Mouse (Mus musculus): ENCODE data around the gene Urgcp. TPM values are rescaled to one million over a fixed set of nuclear protein-coding genes. Genes with fewer than 3 reads are reported as not detected.

The Urgcp gene
- polyA plus RNA-seq, 1 experiment from 2014 or later, result 34.4 TPM

DNA sequence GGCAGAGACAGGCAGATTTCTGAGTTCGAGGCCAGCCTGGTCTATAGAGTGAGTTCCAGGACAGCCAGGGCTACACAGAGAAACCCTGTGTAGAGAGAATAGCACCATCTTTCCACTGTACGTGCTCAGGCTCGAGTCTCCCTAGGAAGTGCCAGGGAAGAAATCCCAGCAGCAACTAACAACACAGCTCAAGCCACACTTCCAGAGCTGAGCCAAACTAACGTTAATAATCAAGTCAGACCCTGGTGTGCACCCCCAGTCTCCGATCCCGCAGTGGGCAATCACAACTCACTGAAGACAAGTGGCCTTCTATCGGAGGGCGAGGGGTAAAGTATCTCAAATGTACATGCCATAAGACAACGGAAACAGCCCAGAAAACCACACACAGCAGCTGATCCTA is 32.6 kb downstream of the Urgcp start:
- no peak overlapping the region for H3K4me3 ChIP-seq (ENCODE audit: low read depth, low read length)
- no peak overlapping the region for H3K27ac ChIP-seq (ENCODE audit: low read length)
- H3K36me3 ChIP-seq (ENCODE audit: control insufficient read depth, insufficient read depth, low read length), result no peaks in the 10 kb centered on the region
- no peaks in the 10 kb centered on the region for H3K4me1 ChIP-seq (ENCODE audit: control insufficient read depth, insufficient read depth, low read length)
- H3K4me2 ChIP-seq (ENCODE audit: low read length), result no peak overlapping the region
- ATAC-seq, result no peak
- no peak overlapping the region for H3K9ac ChIP-seq (ENCODE audit: low read depth, low read length)
- 92% methylated on average over 9 of the region's 9 CpGs for whole genome bisulfite sequencing
- H3K27me3 ChIP-seq (ENCODE audit: control insufficient read depth, insufficient read depth, low read depth, low read length), result no peaks in the 10 kb centered on the region
- no peaks in the 10 kb centered on the region for H3K9me3 ChIP-seq (replicated peaks; ENCODE audit: control insufficient read depth, low read length, poor library complexity, severe bottlenecking)

DNA sequence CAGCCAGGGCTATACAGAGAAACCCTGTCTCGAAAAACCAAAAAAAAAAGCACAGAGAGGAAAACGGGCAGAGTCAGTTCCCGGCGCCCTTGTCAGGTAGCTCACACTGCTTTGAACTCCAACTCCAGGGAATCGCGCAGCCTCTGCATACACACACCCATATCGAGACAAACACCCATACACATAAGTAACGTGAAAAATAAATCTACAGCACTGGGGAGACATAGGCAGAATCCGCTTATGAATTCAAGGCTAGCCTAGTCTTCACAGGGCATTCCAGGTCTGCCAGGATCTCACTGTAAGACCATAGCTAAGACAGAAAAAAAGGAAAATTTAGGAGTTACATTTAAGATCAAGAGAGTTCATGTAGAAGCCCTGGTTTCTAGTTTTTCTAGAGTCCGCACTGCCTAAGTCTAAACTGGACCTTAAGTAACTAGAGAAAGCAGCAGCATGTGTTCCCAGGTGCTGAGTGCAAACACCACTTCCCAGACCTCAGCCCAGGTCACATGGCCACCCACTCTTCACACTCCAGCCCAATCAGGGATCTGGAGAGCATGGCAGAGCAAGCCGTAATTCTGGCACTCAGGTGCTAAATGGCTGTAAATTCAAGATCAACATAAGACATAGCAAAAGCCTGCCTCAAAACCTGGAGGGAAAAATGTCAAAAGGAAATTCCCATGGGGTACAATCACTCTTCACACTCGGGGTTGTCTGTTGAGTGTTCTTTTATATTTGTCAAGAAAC is 43.4 kb downstream of the Urgcp start:
- ATAC-seq, result no peak
- 95% methylated on average over 12 of the region's 12 CpGs for WGBS
- peaks cover 32% of the 10 kb centered on the region for H3K36me3 ChIP-seq (ENCODE audit: control insufficient read depth, insufficient read depth, low read length)

DNA sequence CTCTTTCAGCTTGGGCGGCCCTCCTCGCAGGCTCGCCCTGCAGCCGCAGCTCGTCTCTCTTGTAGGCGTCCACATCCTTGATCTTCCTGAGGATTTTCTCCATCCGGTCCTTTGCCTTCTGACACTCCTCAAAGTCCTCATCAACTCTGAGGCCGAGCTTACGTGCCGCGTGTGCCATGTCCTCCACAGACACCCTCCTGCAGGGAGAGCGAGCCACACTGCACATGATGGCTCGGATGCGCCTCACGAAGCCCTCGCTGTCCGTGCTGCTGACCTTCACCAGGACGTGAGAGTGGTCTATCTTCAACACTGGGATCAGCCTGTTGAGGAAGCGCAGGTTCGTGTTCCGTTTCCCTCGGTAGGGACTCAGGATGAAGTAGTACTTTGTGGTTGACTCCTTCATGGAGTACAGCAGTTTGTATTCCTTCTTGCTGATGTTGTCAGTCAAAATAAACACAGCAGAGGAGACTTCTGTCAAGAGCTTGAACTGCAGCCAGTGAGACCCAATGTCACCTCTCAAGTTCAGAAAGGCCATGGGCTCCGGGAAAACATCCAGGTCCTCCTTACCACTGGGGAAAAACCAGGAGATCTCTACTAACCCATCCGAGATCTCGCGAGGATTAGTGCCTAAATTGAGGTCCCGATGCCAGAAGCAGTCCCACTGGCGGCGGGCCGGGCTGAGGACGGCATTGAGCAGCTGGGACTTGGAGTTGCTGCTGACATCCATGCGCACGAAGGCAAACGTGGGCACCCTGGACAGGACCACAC is 45.1 kb downstream of the Urgcp start:
- Histone ChIP-seq H3K36me3 (ENCODE audit: control insufficient read depth, insufficient read depth, low read length) (peaks cover 26% of the 10 kb centered on the region), H3K27me3 (ENCODE audit: control insufficient read depth, insufficient read depth, low read depth, low read length) (no peaks in the 10 kb centered on the region), H3K4me3 (ENCODE audit: low read depth, low read length) (no peak overlapping the region), H3K27ac (ENCODE audit: low read length) (no peak overlapping the region), H3K4me1 (ENCODE audit: control insufficient read depth, insufficient read depth, low read length) (no peaks in the 10 kb centered on the region), H3K9ac (ENCODE audit: low read depth, low read length) (no peak overlapping the region), H3K9me3 (replicated peaks; ENCODE audit: control insufficient read depth, low read length, poor library complexity, severe bottlenecking) (no peaks in the 10 kb centered on the region), H3K4me2 (ENCODE audit: low read length) (no peak overlapping the region)
- 90% methylated on average over 34 of the region's 34 CpGs for WGBS
- ATAC-seq, result no peak

More for the DNA sequence above, 43.4 kb downstream of the Urgcp start:
- no peaks in the 10 kb centered on the region for H3K9me3 ChIP-seq (replicated peaks; ENCODE audit: control insufficient read depth, low read length, poor library complexity, severe bottlenecking)
- no peak overlapping the region for H3K27ac ChIP-seq (ENCODE audit: low read length)
- no peaks in the 10 kb centered on the region for H3K4me1 ChIP-seq (ENCODE audit: control insufficient read depth, insufficient read depth, low read length)
- no peak overlapping the region for H3K9ac ChIP-seq (ENCODE audit: low read depth, low read length)
- H3K27me3 ChIP-seq (ENCODE audit: control insufficient read depth, insufficient read depth, low read depth, low read length), result no peaks in the 10 kb centered on the region
- no peak overlapping the region for H3K4me2 ChIP-seq (ENCODE audit: low read length)
- no peak overlapping the region for H3K4me3 ChIP-seq (ENCODE audit: low read depth, low read length)

DNA sequence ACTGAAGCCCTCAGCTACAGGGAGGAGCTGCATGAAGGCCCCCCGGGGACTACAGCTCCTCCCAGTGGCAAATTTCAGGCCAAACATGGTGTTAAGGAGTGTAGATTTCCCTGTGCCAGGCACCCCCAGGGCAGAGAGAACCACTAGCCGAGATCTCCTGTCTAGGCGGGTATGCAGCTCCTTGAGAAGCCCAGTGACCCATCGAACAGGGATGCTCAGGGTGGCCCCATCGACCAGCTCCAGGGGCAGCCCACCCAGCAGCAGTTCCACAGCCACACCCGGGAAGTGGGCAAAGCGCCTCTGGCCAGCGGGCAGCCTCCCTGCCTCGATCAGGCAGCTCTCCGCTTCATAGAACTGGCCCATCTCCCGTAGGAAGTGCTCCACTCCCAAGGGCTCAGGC is 45.9 kb downstream of the Urgcp start:
- no peaks in the 10 kb centered on the region for H3K4me1 ChIP-seq (ENCODE audit: control insufficient read depth, insufficient read depth, low read length)
- ATAC-seq, result no peak
- no peaks in the 10 kb centered on the region for H3K27me3 ChIP-seq (ENCODE audit: control insufficient read depth, insufficient read depth, low read depth, low read length)
- 96% methylated on average over 11 of the region's 11 CpGs for WGBS
- H3K9me3 ChIP-seq (replicated peaks; ENCODE audit: control insufficient read depth, low read length, poor library complexity, severe bottlenecking), result no peaks in the 10 kb centered on the region
- no peak overlapping the region for H3K4me3 ChIP-seq (ENCODE audit: low read depth, low read length)
- peaks cover 26% of the 10 kb centered on the region for H3K36me3 ChIP-seq (ENCODE audit: control insufficient read depth, insufficient read depth, low read length)
- no peak overlapping the region for H3K4me2 ChIP-seq (ENCODE audit: low read length)
- H3K27ac ChIP-seq (ENCODE audit: low read length), result no peak overlapping the region
- H3K9ac ChIP-seq (ENCODE audit: low read depth, low read length), result no peak overlapping the region

DNA sequence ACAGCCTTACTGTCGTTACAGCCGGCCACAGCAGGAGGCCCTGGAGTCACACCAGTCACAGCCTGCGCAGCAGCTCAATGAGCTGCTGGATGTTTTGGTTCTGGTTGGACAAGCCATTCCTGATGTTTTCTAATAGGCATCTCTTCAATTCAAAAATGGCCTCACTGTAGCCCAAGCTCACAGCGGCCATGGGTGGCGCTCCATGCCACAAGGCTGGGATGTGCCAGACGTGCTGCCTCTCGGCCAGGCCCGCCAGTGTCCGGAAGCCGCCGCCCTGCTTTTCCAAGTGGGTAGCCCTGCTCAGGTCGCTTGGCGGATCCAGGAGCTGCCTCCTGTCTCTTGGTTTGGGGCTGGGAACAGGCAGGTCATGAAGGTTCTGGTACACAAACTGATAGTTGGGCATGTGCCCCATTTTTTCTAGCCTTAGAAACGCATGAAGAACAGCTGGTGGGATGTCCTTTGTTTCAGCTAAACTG is 46.5 kb downstream of the Urgcp start, which contains the start of gene Mrps24:
Gene Mrps24 (minus strand): TSS at position 51 of the 476 bp plus-strand sequence.
- WGBS, result 83% methylated on average over 14 of the region's 14 CpGs

DNA sequence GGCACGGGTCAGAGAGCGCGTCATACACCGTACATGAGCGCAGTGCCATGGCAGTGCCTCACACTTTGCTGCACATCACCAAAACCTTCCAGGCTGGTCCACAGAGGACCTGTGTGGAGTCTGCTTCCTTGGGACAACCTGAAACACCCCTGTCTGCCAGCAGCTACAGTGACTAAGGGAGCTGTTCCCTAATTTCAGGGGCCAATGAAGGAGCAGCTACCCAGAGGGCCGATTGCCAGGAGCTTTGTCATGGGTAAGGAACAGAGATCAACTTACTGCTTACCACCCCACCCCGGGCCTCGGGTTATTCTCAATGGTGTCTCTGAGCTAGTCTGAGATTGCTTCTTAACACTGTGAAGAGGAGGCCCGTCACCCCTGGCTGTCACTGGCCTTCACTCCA is 47.0 kb downstream of the Urgcp start:
- Histone ChIP-seq H3K9me3 (replicated peaks; ENCODE audit: control insufficient read depth, low read length, poor library complexity, severe bottlenecking) (no peaks in the 10 kb centered on the region), H3K4me2 (ENCODE audit: low read length) (no peak overlapping the region), H3K27me3 (ENCODE audit: control insufficient read depth, insufficient read depth, low read depth, low read length) (no peaks in the 10 kb centered on the region), H3K27ac (ENCODE audit: low read length) (no peak overlapping the region), H3K4me1 (ENCODE audit: control insufficient read depth, insufficient read depth, low read length) (no peaks in the 10 kb centered on the region), H3K4me3 (ENCODE audit: low read depth, low read length) (no peak overlapping the region), H3K36me3 (ENCODE audit: control insufficient read depth, insufficient read depth, low read length) (peaks cover 26% of the 10 kb centered on the region), H3K9ac (ENCODE audit: low read depth, low read length) (no peak overlapping the region)
- no peak for ATAC-seq
- 90% methylated on average over 9 of the region's 9 CpGs for WGBS

More for the DNA sequence above, 46.5 kb downstream of the Urgcp start, which contains the start of gene Mrps24:
- Histone ChIP-seq H3K4me2 (ENCODE audit: low read length) (no peak within 1 kb of the TSS), H3K27ac (ENCODE audit: low read length) (no peak within 1 kb of the TSS), H3K9me3 (replicated peaks; ENCODE audit: control insufficient read depth, low read length, poor library complexity, severe bottlenecking) (no peaks in the 10 kb centered on the region), H3K4me1 (ENCODE audit: control insufficient read depth, insufficient read depth, low read length) (no peaks in the 10 kb centered on the region), H3K4me3 (ENCODE audit: low read depth, low read length) (no peak within 1 kb of the TSS), H3K9ac (ENCODE audit: low read depth, low read length) (no peak within 1 kb of the TSS), H3K27me3 (ENCODE audit: control insufficient read depth, insufficient read depth, low read depth, low read length) (no peaks in the 10 kb centered on the region), H3K36me3 (ENCODE audit: control insufficient read depth, insufficient read depth, low read length) (peaks cover 26% of the 10 kb centered on the region)
- no peak for ATAC-seq

DNA sequence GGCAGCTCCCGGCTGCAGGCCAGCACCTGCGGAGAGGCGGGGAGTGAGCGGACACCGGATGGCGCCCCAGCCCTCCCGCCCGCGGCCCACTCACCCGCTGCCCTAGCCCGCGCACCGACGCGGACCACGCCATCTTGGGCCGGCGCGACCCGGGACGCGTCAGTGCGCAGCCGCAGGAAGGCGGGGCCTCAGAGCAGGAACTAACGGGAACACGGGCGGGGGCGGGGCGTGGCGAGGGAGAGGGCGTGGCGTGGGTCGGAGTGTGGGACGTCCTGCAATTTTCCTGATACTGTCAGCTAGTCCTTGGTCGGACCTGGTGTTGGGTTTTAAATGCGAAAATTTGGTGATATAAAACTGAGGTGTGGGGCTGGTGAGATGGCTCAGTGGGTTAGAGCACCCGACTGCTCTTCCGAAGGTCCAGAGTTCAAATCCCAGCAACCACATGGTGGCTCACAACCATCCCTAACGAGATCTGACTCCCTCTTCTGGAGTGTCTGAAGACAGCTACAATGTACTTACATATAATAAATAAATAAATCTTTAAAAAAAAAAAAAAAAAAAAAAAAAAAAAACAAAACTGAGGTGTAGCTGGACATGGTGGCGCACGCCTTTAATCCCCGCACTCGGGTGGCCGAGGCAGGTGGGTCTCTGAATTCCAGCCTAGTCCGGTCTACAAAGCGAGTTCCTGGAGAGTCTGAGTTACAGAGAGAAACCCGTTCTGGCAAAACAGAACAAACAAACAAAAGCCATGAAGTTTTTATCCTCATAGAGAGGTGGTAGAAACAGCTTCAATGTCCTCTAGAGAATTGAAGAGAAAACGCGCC is 54.4 kb downstream of the Urgcp start:
- H3K4me1 ChIP-seq (ENCODE audit: control insufficient read depth, insufficient read depth, low read length), result peaks cover 11% of the 10 kb centered on the region
- 19% methylated on average over 47 of the region's 50 CpGs for WGBS
- ATAC-seq, result peak; percentile 95
- peak overlapping the region; percentile 56 for H3K4me2 ChIP-seq (ENCODE audit: low read length)
- H3K27ac ChIP-seq (ENCODE audit: low read length), result peak overlapping the region; percentile 83
- no peaks in the 10 kb centered on the region for H3K9me3 ChIP-seq (replicated peaks; ENCODE audit: control insufficient read depth, low read length, poor library complexity, severe bottlenecking)
- H3K9ac ChIP-seq (ENCODE audit: low read depth, low read length), result peak overlapping the region; percentile 88
- H3K27me3 ChIP-seq (ENCODE audit: control insufficient read depth, insufficient read depth, low read depth, low read length), result no peaks in the 10 kb centered on the region
- peak overlapping the region; percentile 88 for H3K4me3 ChIP-seq (ENCODE audit: low read depth, low read length)
- H3K36me3 ChIP-seq (ENCODE audit: control insufficient read depth, insufficient read depth, low read length), result 0 out of 2 replicates have a peak, but pooled peaks cover 8% of the 10 kb centered on the region

DNA sequence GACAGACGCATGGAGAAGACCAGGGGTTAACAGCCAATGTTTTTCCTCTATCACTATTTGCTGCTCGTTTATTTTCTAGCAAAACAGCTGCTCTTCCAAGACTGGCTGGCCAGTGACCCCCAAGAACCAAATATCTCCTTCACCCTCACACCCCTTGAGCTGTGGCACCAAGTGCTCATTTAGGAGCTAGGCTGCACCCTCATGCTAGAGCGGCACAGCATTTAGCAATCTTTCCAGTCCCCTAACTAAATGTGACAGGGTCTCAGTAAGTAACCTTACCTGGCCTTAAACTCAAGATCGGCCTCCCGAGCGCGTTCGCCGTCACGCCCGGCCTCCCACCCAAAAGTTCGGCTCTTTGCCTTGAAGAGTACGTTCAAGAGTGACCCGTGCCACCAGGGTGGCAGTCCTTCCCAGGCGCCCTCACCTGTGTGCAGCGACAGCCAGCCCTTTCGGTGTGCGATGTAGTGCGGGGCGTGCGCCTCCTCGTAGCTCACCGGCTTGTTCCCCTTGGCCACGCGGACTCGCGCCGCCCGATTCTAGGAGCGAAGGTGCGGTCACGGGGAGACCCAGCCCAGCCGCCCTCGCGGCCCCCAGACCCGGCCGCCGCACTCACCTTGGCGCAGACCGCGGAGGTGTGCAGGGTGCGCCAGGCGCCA is 55.2 kb downstream of the Urgcp start:
- peaks cover 11% of the 10 kb centered on the region for H3K4me1 ChIP-seq (ENCODE audit: control insufficient read depth, insufficient read depth, low read length)
- under 1% methylated on average over 43 of the region's 43 CpGs for WGBS
- peak overlapping the region; percentile 88 for H3K9ac ChIP-seq (ENCODE audit: low read depth, low read length)
- peak overlapping the region; percentile 83 for H3K27ac ChIP-seq (ENCODE audit: low read length)
- ATAC-seq, result peak; percentile 84
- peak overlapping the region; percentile 56 for H3K4me2 ChIP-seq (ENCODE audit: low read length)
- 0 out of 2 replicates have a peak, but pooled peaks cover 8% of the 10 kb centered on the region for H3K36me3 ChIP-seq (ENCODE audit: control insufficient read depth, insufficient read depth, low read length)
- H3K9me3 ChIP-seq (replicated peaks; ENCODE audit: control insufficient read depth, low read length, poor library complexity, severe bottlenecking), result no peaks in the 10 kb centered on the region
- H3K4me3 ChIP-seq (ENCODE audit: low read depth, low read length), result peak overlapping the region; percentile 88
- no peaks in the 10 kb centered on the region for H3K27me3 ChIP-seq (ENCODE audit: control insufficient read depth, insufficient read depth, low read depth, low read length)

Measured in midbrain, embryonic 16.5 days (tissue).